Mouse (Mus musculus) testis, postnatal 14 days (tissue): ENCODE measurements at regions not wholly inside any gene's neighbourhood (a gene's known extent, or its start where the extent isn't known, plus 50 kb on each side); places are given as distances from the start of the nearest gene placed in this dataset.
A peak's percentile ranks its signal among the peaks of the same experiment; 100 is the strongest.

ENCODE experiments used
- DNase-seq: peaks from one replicate; pipeline ENCODE4 v3.0.0; 2021; ENCODE audit warnings: low spot score

GRCm38 (mm10) chr3:149169442-149169841 is 179.1 kb upstream of the Adgrl2 start:
- DNase-seq = no peak

- no peak for DNase-seq
Observed at GRCm38 (mm10) chr3:149167997-149168396, 177.6 kb upstream of the Adgrl2 start.

GRCm38 (mm10) chr3:149164804-149165203 is 174.4 kb upstream of the Adgrl2 start:
- no peak for DNase-seq

- no peak for DNase-seq
Observed at GRCm38 (mm10) chr3:149163591-149163990, 173.2 kb upstream of the Adgrl2 start.

GRCm38 (mm10) chr3:149160833-149161232 is 170.5 kb upstream of the Adgrl2 start:
- DNase-seq = no peak

GRCm38 (mm10) chr3:149157381-149157780 is 167.0 kb upstream of the Adgrl2 start:
- DNase-seq = no peak

- DNase-seq = no peak
Observed at GRCm38 (mm10) chr3:149152312-149152711, 162.0 kb upstream of the Adgrl2 start.

GRCm38 (mm10) chr3:149150796-149151195 is 160.4 kb upstream of the Adgrl2 start:
- DNase-seq = no peak

GRCm38 (mm10) chr3:149148608-149149007 is 158.3 kb upstream of the Adgrl2 start:
- no peak for DNase-seq

GRCm38 (mm10) chr3:149147916-149148315 is 157.6 kb upstream of the Adgrl2 start:
- DNase-seq = no peak

- no peak for DNase-seq
Observed at GRCm38 (mm10) chr3:149146673-149147072, 156.3 kb upstream of the Adgrl2 start.

GRCm38 (mm10) chr3:149140461-149140860 is 150.1 kb upstream of the Adgrl2 start:
- no peak for DNase-seq

GRCm38 (mm10) chr3:149134028-149134938 is 143.9 kb upstream of the Adgrl2 start:
- no peak for DNase-seq

GRCm38 (mm10) chr3:149118806-149119205 is 128.5 kb upstream of the Adgrl2 start:
- DNase-seq = no peak

- DNase-seq = no peak
Observed at GRCm38 (mm10) chr3:149117684-149118056, 127.3 kb upstream of the Adgrl2 start.

- DNase-seq = peak; percentile 7
Observed at GRCm38 (mm10) chr3:149117018-149117683, 126.8 kb upstream of the Adgrl2 start.

GRCm38 (mm10) chr3:149116604-149117003 is 126.2 kb upstream of the Adgrl2 start:
- DNase-seq = no peak

GRCm38 (mm10) chr3:149115901-149116300 is 125.5 kb upstream of the Adgrl2 start:
- no peak for DNase-seq

GRCm38 (mm10) chr3:149112878-149113277 is 122.5 kb upstream of the Adgrl2 start:
- DNase-seq = no peak

GRCm38 (mm10) chr3:149111529-149112439 is 121.4 kb upstream of the Adgrl2 start:
- no peak for DNase-seq

GRCm38 (mm10) chr3:149110831-149111230 is 120.5 kb upstream of the Adgrl2 start:
- DNase-seq = no peak
